Mouse (Mus musculus) induced T-regulatory cell, adult 2 months (primary cell): ENCODE results near the gene Bmp2k.
"Not testable (repeated sequence)": the region's sequence is repeated elsewhere in the genome, so short reads cannot be mapped to it uniquely, and the experiment has no call there.

Source experiments
- DNase-seq: peaks from one replicate; pipeline ENCODE4 v3.0.0-alpha.2; 2012; ENCODE audit warnings: low read depth

Gene Bmp2k

DNA sequence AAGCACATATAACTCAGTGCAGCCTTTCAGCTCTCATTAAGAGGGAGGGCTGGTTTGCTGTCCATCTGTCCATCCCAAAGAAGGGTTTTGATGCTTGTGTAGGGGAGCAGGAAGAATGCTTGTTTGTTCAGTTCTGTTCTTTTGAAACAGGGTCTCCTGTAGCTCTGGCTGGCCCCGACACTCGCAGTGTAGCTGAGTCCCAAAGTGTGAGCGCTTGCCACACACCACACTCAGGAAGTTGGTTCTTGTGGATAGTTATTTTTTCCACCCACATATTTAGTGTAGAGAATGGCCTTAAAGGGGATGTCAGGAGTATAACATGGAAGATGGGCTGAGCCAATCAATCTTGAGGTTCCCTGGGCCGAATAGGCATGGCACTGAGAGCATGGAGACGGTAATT is 4.1 kb downstream of the Bmp2k start:
- peak; percentile 36 for DNase-seq

DNA sequence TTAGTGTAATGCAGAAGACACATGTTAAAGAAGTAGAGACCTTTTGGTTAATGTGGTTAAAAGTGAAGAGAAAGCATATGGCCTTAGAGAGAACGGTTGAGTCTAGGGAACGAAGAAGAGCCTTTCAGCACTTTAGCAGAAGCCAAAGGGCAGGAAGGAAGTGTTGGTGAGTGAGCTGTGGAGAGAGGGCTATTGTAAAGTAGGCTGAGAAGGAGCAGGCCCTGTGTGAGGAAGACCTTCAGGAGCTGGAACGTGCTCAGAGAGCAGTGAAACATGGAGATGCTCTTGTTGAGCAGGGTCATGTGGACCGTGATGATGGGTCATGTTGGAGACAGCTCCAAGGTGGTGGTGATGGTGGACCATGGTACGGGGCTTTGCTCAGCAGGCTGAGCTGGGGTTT is 4.8 kb downstream of the Bmp2k start:
- peak; percentile 57 for DNase-seq

DNA sequence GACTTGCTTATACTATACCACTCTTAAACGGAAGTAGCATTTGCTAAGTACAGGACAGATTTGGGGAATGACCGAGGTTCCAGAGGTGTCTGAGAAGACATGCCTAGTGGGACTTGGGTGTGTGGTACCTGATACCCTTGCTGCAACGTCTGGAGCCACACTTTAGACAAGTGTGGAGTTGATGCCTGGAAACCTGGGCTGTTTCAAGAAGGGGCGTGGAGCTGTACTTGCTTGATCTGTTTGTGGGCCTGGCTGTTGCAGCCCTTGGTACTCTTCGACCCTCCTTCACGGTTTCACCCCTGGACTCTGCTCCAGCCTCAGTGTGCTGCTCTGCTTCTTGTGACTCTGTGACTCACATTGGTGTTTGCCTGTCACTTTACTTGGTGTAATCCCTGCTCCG is 5.4 kb downstream of the Bmp2k start:
- no peak for DNase-seq

GRCm38 (mm10) chr5:97004178-97005030 is 6.9 kb downstream of the Bmp2k start:
- DNase-seq = no peak

- no peak for DNase-seq
Measured at GRCm38 (mm10) chr5:97005891-97006290, 8.4 kb downstream of the Bmp2k start.

DNA sequence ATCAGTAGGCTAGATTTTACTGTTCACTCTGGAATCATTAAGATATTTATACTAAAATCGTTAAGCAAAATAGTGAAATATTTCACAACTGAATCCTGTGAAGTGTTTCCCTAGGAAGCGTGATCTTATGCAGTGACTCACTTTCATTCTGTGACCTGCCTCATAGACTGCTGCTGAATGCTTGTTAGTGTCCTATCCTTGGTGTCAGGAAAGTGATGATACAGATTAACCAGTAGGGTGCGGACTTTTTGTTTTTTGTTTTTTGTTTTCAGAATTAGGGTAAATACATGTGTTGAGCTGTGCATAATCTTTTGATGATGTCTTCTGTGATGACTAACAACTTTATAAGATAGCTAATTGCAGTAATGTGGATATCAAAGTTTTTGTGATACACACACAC is 9.4 kb downstream of the Bmp2k start:
- DNase-seq = peak; percentile 56

- DNase-seq = peak; percentile 38
Measured at GRCm38 (mm10) chr5:97007496-97007895, 10.0 kb downstream of the Bmp2k start.

- DNase-seq = peak; percentile 74
Measured at GRCm38 (mm10) chr5:97009140-97009539, 11.7 kb downstream of the Bmp2k start.

DNA sequence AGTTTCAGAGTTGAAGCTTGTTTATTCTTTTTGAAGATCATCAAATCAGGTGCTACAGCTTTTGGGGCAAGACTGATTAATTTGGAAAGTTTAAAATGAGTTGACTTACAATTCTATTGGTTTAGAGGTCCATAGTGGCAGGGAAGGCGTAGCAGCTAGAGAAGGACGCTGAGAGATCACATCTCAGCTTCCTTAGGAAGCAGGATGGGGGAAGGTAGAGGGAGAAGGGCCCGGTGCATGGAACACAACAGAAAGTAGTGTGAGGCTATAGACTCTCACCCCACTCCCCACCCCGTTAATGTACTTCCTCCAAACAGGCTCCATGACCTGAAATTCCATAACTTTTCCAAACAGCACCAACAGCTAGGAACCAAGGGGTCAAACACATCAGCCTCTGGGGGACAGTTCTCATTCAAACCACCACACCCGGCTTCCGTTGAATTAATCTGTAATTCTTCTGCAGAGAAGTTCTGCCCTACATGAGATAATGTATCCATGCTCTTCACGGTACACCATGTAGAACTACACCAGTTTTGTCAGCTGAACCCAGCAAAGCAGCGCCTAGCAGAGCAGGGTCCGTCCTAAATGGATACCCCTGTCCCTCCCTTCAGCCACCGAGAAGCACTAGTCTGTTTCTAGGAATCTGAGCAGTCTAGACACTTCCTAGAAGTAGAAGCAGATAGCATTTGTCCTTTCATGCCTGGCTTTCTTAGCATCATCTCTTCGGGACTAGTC is 12.3 kb downstream of the Bmp2k start:
- peak; percentile 69 for DNase-seq

- no peak for DNase-seq
Measured at GRCm38 (mm10) chr5:97015781-97016508, 18.5 kb downstream of the Bmp2k start.

GRCm38 (mm10) chr5:97016842-97017577 is 19.5 kb downstream of the Bmp2k start:
- DNase-seq = no peak

GRCm38 (mm10) chr5:97022305-97023278 is 25.1 kb downstream of the Bmp2k start:
- no peak for DNase-seq

- DNase-seq = no peak
Measured at GRCm38 (mm10) chr5:97024834-97025233, 27.3 kb downstream of the Bmp2k start.

DNA sequence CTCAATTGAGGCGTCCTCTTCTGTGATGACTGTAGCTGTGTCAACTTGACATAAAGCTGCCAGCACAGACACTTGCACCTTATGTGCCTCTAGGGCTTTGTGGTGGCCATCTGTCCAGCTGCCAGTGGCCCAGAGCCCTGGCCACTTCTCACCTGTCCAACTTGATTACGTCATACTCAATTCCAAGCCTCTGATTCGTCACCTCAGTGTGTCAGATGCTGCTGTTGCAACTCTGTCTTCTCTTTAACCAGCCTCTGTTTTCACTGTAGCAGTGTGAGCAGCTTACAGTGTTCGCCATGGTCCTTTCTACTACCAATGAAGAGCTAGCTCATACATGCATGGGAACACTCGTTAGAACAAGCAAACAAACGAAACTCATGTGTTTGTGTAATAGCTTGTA is 28.2 kb downstream of the Bmp2k start:
- no peak for DNase-seq

- no peak for DNase-seq
Measured at GRCm38 (mm10) chr5:97028004-97028403, 30.5 kb downstream of the Bmp2k start.

GRCm38 (mm10) chr5:97028840-97029239 is 31.4 kb downstream of the Bmp2k start:
- DNase-seq = not testable (repeated sequence)

DNA sequence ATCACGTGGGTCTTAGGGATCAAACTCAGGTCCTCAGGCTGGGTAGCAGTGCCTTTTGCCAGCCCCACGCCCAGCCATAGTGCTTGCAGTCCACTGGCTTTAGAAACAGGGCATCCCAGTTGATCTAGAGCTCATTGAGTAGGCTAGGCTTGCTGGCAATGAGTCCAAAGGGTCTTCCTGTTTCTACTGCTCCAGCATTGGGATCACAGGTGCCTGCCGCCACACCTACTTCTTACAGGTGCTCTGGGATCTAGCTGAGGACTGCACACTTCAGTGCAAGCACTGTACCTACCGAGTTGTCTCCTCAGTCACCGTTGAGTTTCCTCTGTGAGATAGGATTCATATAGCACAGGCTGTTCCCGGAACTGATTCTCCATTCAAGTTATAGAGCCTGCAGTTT is 34.3 kb downstream of the Bmp2k start:
- DNase-seq = no peak

DNA sequence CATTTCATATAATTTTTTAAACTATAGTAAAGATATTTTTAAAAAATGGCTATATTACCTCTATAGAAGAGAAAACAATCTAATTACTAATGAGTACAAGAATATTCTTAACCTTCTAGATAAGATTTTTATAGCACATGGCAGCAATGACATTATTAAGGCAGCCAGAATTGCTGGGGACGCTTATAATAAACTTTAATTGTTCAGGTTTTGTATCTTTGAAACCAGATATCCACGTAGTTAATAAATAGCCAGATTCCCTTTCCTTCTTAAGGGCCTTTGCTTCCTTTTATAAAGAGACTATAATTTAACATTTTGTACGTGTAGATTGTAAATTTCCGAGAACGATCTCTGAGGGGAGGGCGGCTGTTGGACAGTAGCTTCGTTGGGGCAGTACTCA is 47.8 kb downstream of the Bmp2k start:
- no peak for DNase-seq

GRCm38 (mm10) chr5:97046680-97047079 is 49.2 kb downstream of the Bmp2k start:
- DNase-seq = no peak

- no peak for DNase-seq
Measured at GRCm38 (mm10) chr5:97048905-97049304, 51.4 kb downstream of the Bmp2k start.

DNA sequence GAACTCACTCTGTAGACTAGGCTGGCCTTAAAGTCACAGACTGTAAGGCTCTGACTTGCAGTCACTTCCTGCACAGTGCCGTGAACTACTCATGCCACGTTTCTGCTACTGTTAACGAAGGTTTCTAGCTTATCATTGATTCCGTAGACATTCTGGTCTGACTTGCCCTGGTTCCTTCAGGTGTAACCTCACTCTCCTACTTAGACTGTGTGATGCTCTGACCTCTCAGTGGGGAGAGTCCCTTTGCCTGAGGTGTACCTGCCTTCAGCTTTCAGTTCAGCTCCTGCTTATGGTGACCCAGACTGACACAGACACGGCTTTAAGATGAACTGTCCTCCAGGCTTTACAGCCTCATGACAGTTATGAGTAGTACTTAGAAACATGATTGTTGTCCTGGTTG is 56.7 kb downstream of the Bmp2k start:
- peak; percentile 52 for DNase-seq
